Mouse (Mus musculus): ENCODE results near the gene 4930558K02Rik.
A peak's percentile ranks its signal among the peaks of the same experiment; 100 is the strongest.

4930558K02Rik gene

DNA sequence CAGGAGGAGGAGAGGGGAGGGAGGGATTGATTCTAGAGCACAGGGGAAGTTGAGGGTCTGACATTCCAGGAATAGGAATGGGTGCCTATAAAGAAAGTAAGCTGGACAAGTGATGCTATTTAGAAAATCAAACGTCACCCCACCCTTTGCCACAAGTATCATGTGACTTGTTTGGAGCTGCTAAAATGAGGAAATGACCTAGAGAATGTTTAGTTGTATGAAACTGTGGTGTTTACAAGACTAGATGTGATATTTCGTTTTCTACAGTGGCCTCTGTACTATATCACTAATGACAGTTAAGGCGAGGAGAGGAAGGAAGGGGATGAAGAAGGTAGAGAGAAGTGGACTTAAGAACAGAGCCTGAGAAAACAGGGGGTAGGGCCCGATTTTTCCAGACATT lies 19.3 kb upstream of the 4930558K02Rik start:
- no peak for DNase-seq (ENCODE audit: extremely low read depth, low read depth)

DNA sequence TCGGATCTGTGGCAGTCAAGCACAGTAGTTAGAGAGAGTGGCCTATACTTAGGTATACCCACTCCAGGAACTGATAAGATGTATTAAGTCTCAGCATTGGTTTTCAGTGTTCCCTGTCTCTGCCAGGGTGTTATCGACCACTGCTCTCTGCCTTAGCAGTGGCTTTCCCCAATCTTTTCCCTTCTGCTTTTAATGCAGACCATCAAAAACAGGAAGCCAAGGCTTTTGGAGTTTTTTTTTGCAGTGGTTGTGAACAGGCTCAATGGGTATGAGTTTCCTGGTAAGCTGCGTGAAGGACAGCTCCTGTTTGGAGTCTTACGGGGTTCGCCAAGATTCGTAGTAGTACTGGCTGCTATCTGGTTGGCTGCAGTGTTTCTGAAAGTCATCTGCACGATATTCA lies 13.0 kb upstream of the 4930558K02Rik start:
- DNase-seq (ENCODE audit: extremely low read depth, low read depth): no peak

DNA sequence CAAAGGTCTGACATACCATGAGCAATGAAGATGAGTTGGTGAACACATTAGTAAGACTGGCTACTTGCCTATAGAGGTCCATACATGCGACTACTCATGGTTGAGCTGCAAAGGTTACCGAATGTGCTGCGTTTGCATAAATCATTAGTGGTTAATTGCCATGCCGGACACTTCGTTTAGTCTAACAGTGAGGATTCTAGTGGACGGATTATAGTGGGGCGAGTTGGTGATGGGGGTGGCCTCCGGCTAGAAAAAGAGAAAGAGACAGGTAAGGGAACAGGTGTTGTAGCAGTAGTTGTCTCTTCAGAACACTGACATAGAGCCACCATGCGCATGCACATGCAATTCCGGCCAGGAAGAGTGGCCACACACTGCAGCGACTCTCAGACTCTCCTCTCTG lies 12.4 kb upstream of the 4930558K02Rik start:
- DNase-seq (ENCODE audit: extremely low read depth, low read depth): no peak

DNA sequence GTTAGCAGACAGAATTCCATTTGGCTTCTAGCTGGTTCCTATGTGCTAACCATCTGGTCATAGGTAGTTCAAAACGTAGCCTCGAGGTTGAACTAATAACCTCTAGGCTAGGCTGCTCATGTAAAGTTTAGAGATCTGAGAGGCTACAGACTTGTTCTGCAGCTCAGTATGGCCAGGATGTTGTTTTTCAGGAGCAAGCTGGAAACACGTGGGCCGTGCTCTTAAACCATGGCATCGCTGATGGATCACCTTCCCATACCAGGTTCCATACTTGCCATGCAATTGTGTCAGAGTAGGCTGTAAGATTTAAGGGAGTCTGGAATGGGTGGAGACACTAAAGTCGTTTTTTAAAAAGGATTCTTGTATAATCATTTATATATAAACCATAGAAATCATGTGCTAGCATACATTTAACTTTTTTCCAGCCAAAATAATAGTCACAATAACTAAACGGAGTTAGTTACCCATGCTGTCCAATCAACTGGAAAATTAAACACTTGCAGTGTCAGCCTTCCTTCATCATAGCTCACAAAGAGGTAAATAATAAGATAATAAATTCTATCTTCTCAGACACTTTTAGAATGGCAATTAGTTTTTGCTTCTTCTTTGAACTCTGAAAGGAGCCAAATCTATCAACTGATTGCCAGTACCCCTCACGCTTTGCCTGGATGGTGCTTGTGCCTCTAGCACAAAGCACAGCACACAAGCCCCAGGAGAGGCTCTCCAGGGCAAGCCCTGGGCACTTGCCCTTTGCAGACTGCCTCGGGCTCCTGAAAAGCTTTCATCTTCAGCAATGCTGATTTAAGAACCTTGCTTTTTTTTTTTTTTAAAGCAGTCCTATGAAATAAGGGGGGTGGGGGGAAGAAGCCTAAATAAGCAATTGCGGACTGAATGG lies 11.5 kb upstream of the 4930558K02Rik start:
- no peak for DNase-seq (ENCODE audit: extremely low read depth, low read depth)

DNA sequence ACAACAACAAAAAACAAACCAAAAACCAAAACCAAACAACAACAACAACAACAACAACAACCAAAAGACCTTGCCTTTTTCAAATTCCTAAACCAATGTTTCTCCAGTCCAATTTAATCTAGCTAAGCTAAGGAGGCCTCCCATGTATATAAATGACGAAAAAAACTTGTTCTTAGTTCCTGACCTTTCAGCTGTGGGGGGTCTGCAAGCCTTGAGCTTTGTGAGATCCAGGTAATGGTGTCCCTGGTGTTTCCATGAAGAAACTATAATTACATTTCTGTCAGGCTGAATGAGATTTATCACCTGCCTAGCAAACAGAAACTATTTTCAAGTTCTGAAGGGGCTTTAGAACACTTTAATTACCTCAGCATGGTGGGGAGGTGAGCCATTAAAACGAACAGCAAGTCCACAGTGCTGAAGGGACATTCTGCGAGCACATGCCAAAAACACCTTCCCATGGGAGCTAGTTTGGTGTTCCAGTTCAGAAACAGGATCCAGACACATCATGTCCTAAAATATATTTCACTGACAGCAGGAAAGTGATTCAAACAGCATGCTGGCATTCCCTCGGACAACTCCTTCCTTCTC lies 4.6 kb upstream of the 4930558K02Rik start:
- no peak for DNase-seq (ENCODE audit: extremely low read depth, low read depth)

DNA sequence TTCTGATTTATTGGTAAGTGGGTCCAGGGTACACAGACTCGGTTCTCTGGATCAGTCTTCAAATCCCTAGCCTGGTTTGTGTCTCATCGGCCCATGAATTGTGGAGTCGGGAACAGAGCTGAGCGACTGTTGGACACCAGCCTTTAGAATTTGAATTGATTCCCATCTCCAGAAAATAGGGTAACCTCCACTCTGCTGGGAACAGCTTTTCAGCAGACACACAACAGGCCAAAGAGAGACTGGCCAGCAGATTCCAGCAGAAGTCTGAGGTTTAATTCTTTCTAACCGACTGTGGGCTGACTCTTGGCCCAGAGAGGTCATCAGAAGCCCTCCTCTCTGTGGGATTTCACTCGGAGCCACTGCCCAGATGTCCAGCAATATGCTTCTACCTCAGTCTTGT lies 4.0 kb upstream of the 4930558K02Rik start:
- DNase-seq (ENCODE audit: extremely low read depth, low read depth): no peak

DNA sequence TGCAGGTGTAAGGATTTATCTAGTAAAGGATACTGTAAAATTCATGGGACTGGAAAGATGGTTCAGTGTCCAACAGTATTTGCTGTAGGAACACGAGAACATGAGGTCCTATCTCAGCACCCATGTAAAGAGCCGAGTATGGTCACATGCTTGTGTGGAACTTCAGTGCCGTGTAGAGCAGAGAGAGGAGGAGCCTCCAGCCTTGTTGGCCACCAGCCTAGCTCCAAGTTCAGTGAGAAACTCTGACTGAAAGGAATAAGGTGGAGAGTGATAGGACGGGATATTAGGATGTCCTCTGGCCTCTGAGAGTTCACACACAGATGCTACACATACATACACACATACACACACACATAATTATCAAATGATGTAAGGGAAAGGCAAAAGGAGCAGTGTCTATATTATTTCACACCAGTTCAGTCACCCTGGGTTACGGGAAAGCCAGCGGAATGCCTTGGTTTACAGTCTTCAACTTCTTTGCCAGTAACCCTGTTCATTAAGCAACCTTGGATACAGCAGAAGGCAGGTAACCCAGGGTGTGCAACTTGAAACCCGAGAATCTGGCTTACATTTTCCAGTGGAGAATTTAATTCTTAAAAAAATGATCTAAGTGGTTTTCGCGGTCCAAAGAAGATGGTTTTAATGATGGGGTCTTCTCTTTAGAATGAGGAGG lies 1.3 kb upstream of the 4930558K02Rik start:
- no peak for DNase-seq (ENCODE audit: extremely low read depth, low read depth)

DNA sequence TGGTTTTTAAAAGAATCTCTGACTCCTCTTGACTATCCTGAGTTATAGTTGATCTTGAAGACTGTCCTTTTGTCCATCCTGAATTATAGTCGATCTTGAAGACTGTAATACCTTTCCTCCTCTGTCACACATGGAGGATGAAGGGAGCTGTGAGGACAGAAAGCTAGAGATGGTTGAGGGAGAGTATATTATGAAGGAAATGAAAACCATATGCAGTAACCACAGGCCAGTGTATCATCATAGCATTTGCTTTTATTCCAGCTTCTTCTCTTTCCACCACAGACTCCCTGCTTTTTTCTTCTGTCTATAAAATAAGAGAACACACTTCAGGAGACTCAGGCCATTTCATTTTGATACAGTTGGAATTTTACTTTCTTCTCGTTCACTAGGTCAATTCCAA lies 610 bp upstream of the 4930558K02Rik start:
- no peak for DNase-seq (ENCODE audit: extremely low read depth, low read depth)

DNA sequence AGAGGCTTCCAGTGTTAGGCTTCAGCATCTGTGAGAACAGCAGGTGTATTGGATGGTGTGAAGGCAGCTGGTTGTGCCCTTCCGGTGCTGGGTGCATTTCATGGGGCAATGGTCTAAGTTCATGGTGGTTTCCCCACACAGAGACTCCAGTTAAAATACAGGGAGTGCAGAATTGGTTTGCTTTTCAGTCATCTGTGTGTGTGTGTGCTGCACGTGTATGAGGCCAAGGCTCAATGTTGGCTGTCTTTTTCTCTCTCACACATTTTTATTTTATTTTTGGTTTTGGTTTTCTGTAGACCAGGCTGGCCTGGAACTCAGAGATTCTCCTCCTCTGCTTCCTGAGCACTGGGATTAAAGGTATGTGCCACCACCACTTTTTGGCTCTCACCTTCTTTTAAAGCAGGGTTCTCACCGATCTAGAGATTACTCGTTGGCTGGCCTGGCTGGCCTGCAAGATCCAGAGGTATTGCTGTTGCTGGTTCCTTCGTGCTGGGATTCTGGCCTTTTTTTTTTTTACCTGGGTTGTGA lies 1.2 kb downstream of the 4930558K02Rik start:
- DNase-seq (ENCODE audit: extremely low read depth, low read depth): no peak

DNA sequence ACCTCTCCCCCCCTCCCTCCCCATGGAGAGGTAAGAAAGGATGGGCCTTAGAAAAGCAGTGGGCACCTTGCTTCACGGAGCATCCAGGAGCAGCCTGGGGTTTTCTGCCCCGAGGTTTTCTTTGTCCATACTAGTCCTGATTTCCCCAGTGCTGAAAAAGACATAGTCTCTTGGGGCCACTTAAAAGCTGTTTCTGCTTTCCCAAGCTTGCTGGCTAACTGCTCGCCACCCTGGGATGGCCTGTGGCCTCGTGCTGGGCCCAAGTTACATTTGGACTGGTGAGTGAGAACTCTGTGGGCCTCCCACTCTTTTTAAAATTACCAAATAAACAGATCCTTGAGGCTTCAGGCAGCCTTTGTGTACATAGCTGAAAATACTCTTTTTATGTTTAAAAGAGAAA lies 2.1 kb downstream of the 4930558K02Rik start:
- DNase-seq (ENCODE audit: extremely low read depth, low read depth): no peak

DNA sequence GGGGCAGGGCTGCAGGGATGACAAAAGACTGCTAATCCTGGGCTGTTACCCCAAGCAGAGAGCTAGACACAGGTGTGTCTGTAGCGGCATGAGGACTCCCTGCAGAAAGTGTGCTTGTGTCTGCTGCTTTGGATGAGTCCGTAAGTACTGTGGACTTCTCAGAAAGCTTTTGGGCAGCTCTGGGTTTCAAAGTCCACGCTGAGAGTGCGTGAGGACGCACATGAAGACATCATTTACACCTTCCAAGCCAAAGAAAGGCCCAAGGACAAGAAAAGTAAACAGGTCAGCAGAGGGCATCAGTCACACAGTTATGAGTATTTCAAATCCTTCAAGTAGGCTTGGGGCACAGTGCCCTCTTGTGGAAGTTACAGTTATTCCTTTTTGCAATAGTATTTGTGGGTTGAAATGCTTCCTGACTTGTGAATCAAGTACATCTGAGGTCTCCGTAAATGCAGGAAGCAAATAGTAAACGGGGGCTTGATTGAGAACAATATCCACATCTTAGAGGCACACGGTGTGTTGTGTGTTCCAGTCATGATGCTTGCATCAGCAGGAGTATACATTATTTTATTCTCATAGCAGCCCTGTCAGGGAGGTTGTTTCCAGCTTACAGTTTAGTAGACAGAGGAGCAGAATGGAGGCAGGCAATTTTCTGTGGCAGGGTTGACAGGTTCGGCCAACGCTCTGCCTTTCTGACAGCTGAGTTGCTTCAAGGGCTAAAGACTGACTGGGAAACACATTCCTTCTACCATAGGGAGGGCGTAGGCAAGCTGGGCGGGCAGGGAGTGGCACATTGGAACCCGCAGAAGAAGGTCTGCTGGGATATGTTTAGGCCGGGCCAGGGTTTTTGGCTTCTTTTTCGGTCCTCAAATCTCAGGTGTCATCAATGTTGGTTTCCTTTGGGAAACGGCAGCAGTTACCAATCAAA lies 2.9 kb downstream of the 4930558K02Rik start:
- DNase-seq (ENCODE audit: extremely low read depth, low read depth): peak; percentile 77

DNA sequence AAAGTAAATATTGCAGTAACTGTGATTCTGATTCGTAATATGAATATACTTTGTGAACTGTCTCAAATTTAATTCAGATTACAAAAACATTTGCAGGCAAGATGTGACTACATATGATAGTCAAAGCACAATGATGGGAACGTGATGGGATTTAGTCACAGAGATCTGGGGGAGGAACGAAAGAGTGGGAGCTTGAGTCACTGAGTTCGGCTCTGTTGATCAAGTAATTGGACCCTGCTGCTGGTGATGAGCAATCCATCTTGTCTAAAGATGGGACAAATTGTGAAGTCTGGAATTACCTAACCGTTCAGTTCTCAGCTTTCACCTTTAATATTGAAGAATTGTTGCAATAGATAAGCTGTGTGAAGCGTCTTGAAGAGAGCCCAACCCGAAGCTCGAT lies 7.2 kb downstream of the 4930558K02Rik start:
- no peak for DNase-seq (ENCODE audit: extremely low read depth, low read depth)

DNA sequence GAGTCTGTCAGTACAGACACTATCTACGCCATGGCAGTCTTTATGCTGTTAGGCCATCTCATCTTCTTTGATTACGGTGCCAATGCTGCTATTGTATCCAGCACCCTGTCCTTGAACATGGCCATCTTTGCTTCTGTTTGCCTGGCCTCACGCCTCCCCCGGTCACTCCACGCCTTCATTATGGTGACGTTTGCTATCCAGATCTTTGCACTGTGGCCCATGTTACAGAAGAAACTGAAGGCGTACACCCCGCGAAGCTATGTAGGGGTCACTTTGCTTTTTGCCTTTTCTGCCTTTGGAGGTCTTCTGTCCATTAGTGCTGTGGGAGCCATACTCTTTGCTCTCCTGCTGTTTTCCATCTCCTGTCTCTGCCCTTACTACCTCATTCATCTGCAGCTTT lies 8.6 kb downstream of the 4930558K02Rik start:
- DNase-seq (ENCODE audit: extremely low read depth, low read depth): no peak

DNA sequence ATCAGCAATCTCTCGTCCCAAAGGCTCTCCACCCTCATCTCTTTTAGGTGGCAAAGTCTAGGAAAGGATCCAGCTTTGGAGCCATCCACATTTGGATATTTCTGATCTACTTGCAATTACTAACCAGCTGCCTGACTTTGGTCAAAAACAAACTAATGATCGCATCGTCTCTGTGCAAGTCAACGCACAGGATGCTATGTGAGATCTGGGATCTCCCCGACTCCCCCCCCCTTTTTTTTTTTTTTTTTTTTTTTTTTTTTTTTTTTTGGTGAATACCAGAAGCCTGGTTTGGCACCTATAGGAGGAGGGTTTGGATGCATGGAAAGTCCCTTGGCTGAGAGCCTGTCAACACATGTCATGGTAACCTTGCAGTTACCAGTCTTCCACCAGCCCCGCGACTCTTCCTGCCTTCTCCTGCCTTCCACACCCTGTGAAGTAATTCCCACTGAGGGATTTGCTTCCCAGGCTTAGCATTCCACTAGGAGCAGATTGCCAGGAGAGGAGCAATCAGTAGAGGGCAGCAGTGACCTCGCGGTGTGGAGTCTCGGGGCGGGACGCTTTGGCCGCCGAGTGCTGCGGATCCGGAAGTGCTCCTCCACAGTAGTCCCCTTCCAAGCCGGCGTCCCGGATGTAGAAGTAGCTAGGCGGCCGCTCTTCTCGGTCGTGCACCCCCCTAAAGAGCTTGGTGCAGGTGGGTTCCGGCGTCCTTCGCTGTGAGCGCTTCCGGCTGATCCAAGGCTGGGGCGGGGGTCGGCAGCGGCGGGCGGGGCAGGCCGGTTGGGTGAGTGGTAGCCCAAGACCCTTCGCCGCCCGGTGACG lies 10.6 kb downstream of the 4930558K02Rik start, which contains the start of gene Pigc:
TSS of gene Pigc (plus strand) at position 598 of the 819 bp plus-strand sequence.
- DNase-seq (ENCODE audit: extremely low read depth, low read depth): peak; percentile 79

DNA sequence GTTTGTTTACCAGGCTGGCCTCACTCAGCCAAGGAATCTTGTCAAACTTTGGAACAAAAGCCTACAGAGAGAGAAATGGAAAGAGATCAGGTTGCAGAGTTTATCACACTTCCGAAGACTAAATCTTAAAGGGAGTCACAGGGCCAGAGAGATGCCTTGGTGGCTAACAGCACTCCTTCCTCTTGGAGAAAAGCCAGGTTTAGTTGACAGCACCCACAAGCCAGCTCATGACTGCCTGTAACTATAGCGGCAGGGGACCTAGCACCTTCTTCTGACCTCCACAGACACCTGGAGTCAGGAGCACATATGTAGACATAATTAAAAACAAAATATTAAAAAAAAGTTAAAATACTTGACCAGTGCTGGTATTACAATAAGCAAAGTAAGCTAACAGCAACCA lies 11.5 kb downstream of the 4930558K02Rik start:
- DNase-seq (ENCODE audit: extremely low read depth, low read depth): peak; percentile 47

DNA sequence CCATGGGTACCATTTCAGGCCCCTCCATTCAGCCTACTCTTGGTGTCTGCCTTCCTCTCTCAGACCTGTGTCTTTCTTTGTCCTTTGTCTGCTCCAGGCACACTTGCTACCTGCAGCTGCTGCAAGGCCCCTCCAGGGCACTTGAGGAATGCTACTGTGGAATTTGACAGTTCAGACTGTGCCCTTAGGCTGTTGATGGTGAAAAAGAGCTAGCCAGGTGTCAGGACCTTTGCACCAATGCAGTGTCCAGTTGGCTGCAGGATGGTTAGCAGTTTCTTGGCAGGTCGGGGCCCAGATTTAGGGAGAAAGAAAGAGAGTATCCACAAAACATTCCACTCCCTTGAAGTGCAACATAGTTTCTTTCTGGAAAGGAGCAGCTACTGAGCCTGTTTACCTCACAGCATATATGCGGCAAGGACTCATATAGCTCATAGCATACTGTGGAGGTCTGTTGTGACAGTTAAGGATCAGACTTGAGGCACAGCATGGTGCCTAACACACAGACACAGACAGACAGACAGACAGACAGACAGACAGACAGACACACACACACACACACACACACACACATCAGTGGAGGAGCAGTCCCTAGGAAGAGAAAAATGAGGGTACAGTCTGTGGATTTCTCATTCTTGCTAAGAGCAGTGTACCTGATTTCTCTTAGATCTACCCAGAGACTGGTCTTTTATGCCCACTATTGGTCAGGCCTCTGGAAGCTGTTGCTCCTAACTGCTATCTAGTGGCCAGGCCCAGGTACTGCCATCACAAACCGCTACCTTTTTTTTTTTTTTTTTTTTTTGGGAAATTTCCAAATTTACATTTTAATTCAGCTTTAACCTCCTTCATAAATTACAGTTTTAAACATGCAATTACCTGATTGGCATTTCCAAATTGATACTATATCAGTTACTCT lies 16.7 kb downstream of the 4930558K02Rik start:
- no peak for DNase-seq (ENCODE audit: extremely low read depth, low read depth)

DNA sequence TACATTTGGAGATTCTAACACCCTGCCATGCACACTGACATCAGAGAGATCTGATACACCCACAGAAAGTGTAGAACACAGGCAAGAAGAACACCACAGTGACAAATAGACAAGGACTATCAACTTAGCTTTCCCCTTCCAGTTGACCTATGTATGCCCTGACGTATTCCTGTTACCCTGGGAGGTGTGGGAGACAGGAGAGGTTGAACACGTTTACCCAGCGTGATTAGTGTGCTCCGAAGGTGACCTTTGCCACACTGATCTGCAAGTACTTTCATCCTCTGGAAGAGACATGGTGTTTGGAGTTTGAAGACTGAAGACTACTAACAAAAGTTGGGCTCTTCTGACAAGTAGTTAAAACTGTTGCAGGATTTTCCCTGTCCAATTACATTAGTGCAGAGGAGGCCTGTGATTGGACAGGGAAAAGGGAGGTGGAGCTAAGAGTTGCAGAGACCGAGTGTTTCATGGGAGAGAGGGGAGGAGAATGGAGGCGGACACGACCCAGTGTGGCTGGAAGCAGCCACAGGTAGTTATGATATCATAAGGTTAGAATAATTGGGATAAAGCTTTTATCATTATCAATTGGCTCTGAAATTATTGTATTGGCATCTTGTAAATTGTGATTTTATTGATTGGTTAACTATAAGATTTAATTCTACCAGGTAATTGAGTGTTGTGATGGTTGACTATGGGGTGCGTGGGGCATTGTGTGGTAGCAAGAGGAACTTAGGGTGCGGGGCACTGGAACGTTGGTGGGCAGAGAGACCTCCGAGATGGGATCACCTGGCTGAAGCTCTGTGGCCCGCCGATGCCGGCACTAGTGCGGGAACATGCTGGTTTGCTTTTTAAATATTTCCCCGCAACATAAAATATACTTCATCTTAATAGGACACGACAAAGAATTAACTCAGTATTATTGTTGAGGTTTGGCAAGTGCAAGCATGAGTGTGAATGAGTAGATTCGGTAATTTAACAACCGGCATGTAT lies 21.2 kb downstream of the 4930558K02Rik start:
- DNase-seq (ENCODE audit: extremely low read depth, low read depth): no peak

DNA sequence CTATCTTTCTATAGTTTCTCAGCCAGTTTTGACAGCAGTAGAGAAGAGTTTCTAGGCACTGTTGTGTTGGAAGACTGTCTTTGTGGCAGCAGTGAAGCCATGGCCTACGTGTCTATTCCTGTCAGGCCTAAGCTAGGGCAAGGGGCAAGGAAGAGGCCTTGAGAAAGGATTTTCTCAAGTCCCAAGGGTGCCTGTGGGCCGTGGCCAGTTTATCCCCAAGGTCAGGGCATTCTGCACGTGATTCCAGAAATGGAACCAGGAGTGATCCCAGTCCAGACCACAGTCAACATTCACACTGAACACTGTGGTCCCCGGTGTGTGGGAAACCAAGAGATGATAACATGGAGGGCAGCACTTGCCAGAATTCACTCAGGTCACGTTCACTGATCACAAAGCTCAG lies 23.6 kb downstream of the 4930558K02Rik start:
- DNase-seq (ENCODE audit: extremely low read depth, low read depth): no peak

Data from MEL-GATA-1-ER (cell line).